In the genomic region with DNA sequence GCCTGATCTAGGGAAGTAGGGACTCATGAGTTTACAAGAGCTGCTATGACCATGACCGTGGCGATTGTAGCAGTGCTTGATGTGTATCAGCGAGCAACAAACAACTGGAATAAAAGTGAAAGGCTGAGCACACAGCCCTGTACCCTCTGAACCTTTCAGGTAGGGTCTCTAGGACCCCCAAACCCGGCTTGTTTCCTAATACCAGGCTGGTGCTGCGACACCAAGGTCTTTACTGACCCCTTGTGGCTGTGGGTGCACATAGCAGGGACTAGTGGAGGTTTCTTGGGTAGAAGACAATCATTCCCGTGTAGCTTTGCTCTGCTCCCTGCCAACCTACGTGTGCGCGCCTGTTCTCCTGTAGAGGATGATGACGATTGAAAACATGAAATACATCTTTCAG, we compare ENCODE assay signal across 8 mouse cellular contexts. TPM values are rescaled to one million over a fixed set of nuclear protein-coding genes. Genes with fewer than 3 reads are reported as not detected.
A peak's percentile ranks its signal among the peaks of the same experiment; 100 is the strongest.
DNase-seq lines count a peak whose midpoint lies in the region; ATAC-seq and TF ChIP-seq lines count a peak whose summit lies in the region.

No protein-coding gene starts in this region.

- TF ChIP-seq POLR2A in brain, embryonic 14.5 days (IDR thresholded peaks at IDR 0.05; ENCODE audit: borderline replicate concordance, extremely low read depth, insufficient read depth, insufficient read length, poor library complexity, severe bottlenecking), result no peak

- peak; percentile 46 to 83 for DNase-seq in adrenal gland, adult (ENCODE audit: inconsistent age in 2 of 2, low spot score in 1 of 2)
- no peak for DNase-seq in adrenal gland, postnatal 4 days (ENCODE audit: low spot score in 2 of 2)
- DNase-seq in brain, embryonic 14.5 days (ENCODE audit: low read depth), result peak; percentile 65
- DNase-seq in frontal cortex, postnatal 25 days (ENCODE audit: low spot score in 2 of 2), result peak; percentile 45 to 67
- peak; percentile 55 to 80 for DNase-seq in kidney, postnatal 36 days
- peak; percentile 42 to 54 for DNase-seq in lung, adult 18-20 months
- DNase-seq in right cerebral cortex, postnatal 4 days, result peak; percentile 55

- ATAC-seq in CD4-positive, CD25-positive, alpha-beta regulatory T cell, adult 4 months, result peak; percentile 65

- TF ChIP-seq CTCF in brain, embryonic 14.5 days (IDR thresholded peaks at IDR 0.05; ENCODE audit: borderline replicate concordance, extremely low read depth, insufficient read depth, insufficient read length), result peak; percentile 79

RNA-seq across cellular contexts. Expression of a gene that starts 15.8 kb away (rescaled TPM):
- 10 to 100 TPM in 1 of 2 experiments, 1 to 10 TPM in 1; 8.2 to 10.4 TPM for total RNA-seq in adrenal gland, postnatal 4 days (2021)
- not detected for polyA plus RNA-seq in CD4-positive, CD25-positive, alpha-beta regulatory T cell, adult 4 months (2017; shearing (Covaris generic))
- polyA plus RNA-seq in brain, embryonic 14.5 days (2012; rRNA removed), result 0.90 and 0.97 TPM in 2 replicates

Comparison
In these comparisons a context has a peak if more than half of its experiments do, and no peak if none do; other contexts are left out.
1. DNase-seq: peak in adrenal gland, adult (2 of 2), brain, embryonic 14.5 days (single experiment), frontal cortex, postnatal 25 days (2 of 2), kidney, postnatal 36 days (2 of 2), lung, adult 18-20 months (2 of 2) and right cerebral cortex, postnatal 4 days (single experiment); none in adrenal gland, postnatal 4 days (0 of 2).